Mouse (Mus musculus) midbrain, embryonic 11.5 days (tissue): ENCODE results near the gene Tbl3. TPM values are rescaled to one million over a fixed set of nuclear protein-coding genes. Genes with fewer than 3 reads are reported as not detected.

Source experiments
- ATAC-seq: fragments of 200-750 bp; cut with Nextera tagmentation; 2 replicates; pipeline ENCODE4 v1.8.0; 2017; ENCODE audit warnings: moderate TSS enrichment, moderate library complexity; ENCODE audit not compliant: low FRiP score
- DNase-seq: peaks from one replicate; pipeline ENCODE4 v3.0.0; 2015; ENCODE audit warnings: low spot score; ENCODE audit errors: missing footprints
- H3K27ac ChIP-seq: fragments of 300-500 bp; sonication (generic); 2 replicates; pipeline ENCODE4 v1.5.1; 2014; ENCODE audit warnings: low read depth, low read length
- H3K27me3 ChIP-seq: fragments of 300-500 bp; sonication (generic); 2 replicates; pipeline ENCODE4 v1.6.1; 2014; ENCODE audit warnings: mild to moderate bottlenecking, low read length, moderate library complexity, mixed read lengths; ENCODE audit not compliant: control insufficient read depth, insufficient read depth
- H3K36me3 ChIP-seq: fragments of 300-500 bp; sonication (generic); 2 replicates; pipeline ENCODE4 v1.6.1; 2014; ENCODE audit warnings: mild to moderate bottlenecking, low read length, moderate library complexity, mixed read lengths; ENCODE audit not compliant: control insufficient read depth, insufficient read depth
- H3K4me1 ChIP-seq: fragments of 300-500 bp; sonication (generic); 2 replicates; pipeline ENCODE4 v1.6.1; 2014; ENCODE audit warnings: low read length; ENCODE audit not compliant: control insufficient read depth, insufficient read depth
- H3K4me2 ChIP-seq: fragments of 300-500 bp; sonication (generic); 2 replicates; pipeline ENCODE4 v1.6.1; 2014; ENCODE audit warnings: mild to moderate bottlenecking, moderate library complexity
- H3K4me3 ChIP-seq: fragments of 300-500 bp; sonication (generic); 2 replicates; pipeline ENCODE4 v1.5.1; 2014; ENCODE audit warnings: low read depth, low read length
- H3K9ac ChIP-seq: fragments of 300-500 bp; sonication (generic); 2 replicates; pipeline ENCODE4 v1.6.1; 2014; ENCODE audit warnings: low read length
- H3K9me3 ChIP-seq: fragments of 300-500 bp; sonication (generic); 2 replicates; pipeline ENCODE4 v1.6.1; 2016; ENCODE audit warnings: low read length; ENCODE audit not compliant: control insufficient read depth
- WGBS: fragments of 180-500 bp; shearing (Covaris S2); extraction: QIAGEN DNeasy Blood & Tissue Kit; methylation state at CpG from one replicate; pipeline ENCODE4 v1.1.7; 2014; 5-methylcytosine and 5-hydroxymethylcytosine counted together
- polyA plus RNA-seq: library from polyadenylated mRNA; unstranded; fragments of >200 nt; fragmentation: Nextera tagmentation; extraction: Ambion mirVana; gene quantifications from 2 replicates; pipeline ENCODE4 v1.2.1, GENCODE M21; 2014

Gene Tbl3
- polyA plus RNA-seq, 1 experiment from 2014 or later, result 97.5 TPM

DNA sequence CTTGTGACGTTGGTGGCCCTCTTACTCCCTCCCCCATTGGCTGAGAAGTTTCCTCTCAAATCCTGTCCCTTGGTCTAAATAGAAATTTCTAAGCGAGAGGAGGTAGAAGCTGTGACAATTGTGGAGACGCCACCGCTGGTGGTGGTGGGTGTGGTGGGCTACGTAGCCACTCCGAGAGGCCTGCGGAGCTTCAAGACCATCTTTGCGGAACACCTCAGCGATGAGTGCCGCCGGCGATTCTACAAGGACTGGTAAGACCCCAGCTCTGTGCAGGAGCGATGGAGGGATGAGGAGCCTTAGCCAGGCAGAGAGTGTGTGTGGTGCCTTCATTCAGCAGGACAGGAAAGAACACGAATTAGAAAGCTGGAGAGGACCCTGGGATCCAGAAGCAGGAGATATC lies 23.3 kb upstream of the Tbl3 start:
- Histone ChIP-seq H3K4me2 (no peak overlapping the region), H3K36me3 (no peaks in the 10 kb centered on the region), H3K9ac (no peak overlapping the region), H3K27me3 (no peaks in the 10 kb centered on the region), H3K4me3 (no peak overlapping the region), H3K4me1 (peaks cover under 1% of the 10 kb centered on the region; the same call in 1 of the 2 replicates), H3K27ac (no peak overlapping the region), H3K9me3 (no peaks in the 10 kb centered on the region)
- DNase-seq, result peak; percentile 69
- ATAC-seq, result no peak
- WGBS, result 83% methylated on average over 14 of the region's 14 CpGs

DNA sequence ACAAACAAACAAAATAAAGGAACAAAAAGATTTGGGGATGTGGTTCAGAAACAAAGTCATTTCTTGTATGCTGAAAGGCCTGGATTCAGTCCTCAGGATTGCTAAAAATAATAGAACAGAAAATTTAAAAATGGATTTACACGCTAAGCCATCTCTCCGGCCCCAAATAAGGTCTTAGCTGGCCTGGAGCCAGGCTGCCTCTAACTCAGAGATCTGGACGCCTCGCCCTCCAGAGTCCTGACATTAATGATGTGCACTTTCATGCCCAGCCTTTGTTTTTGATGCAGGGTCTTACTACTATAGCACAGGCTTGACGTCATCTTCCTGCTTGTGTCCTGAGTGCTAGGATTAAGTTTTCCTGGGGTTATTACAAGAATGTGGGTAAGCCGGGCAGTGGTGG lies 21.6 kb upstream of the Tbl3 start:
- Histone ChIP-seq H3K4me2 (no peak overlapping the region), H3K9me3 (no peaks in the 10 kb centered on the region), H3K4me1 (no peaks in the 10 kb centered on the region), H3K27ac (no peak overlapping the region), H3K36me3 (no peaks in the 10 kb centered on the region), H3K4me3 (no peak overlapping the region), H3K9ac (no peak overlapping the region), H3K27me3 (no peaks in the 10 kb centered on the region)
- 89% methylated on average over 6 of the region's 6 CpGs for WGBS
- DNase-seq, result peak; percentile 14
- no peak for ATAC-seq

DNA sequence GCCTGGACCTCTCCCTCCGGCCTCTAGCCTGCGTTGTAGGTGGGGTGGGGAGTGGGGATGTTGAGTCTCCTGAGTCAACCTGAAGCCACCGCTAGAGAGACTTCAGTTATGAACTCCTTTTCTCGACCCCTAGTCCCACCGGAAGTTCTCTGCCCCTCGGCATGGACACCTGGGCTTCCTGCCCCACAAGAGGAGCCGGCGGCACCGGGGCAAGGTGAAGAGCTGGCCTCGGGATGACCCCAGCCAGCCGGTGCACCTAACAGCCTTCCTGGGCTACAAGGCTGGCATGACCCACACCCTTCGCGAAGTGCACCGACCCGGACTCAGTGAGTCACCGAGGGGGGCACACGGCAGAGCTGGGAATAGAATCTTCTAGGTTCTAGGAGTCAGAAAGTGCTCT lies 20.7 kb upstream of the Tbl3 start:
- H3K36me3 ChIP-seq, result no peaks in the 10 kb centered on the region
- no peak overlapping the region for H3K9ac ChIP-seq
- 73% methylated on average over 17 of the region's 17 CpGs for WGBS
- no peak overlapping the region for H3K4me2 ChIP-seq
- H3K4me3 ChIP-seq, result no peak overlapping the region
- H3K27ac ChIP-seq, result no peak overlapping the region
- H3K27me3 ChIP-seq, result no peaks in the 10 kb centered on the region
- no peaks in the 10 kb centered on the region for H3K9me3 ChIP-seq
- peaks cover 5% of the 10 kb centered on the region for H3K4me1 ChIP-seq
- ATAC-seq, result no peak
- DNase-seq, result no peak

DNA sequence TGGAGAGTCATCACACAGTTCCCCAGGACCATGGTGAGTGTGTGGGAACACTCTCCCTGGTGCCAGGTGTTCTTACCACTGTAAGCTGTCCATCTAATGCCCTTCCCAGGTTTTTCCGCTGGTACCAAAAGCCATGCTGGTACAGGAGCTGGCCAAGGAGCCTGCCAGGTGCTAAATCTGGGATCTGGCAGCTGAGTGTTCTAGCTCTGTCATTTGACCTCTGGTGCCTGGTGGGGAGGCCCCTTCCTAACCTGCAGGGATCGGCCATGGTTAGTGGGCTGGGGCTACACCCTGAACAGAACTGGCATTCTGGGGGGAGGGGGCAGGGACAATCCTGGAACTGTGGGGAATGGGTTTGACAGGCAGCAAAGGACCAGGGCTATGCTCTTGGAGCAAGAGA lies 20.2 kb upstream of the Tbl3 start, which contains the start of gene Rpl3l:
Gene Rpl3l (plus strand): TSS at position 203 of the 400 bp plus-strand sequence.
- Histone ChIP-seq H3K27me3 (no peaks in the 10 kb centered on the region), H3K27ac (no peak within 1 kb of the TSS), H3K36me3 (no peaks in the 10 kb centered on the region; the same call in 1 of the 2 replicates), H3K9me3 (no peaks in the 10 kb centered on the region), H3K4me2 (no peak within 1 kb of the TSS), H3K4me3 (no peak within 1 kb of the TSS), H3K4me1 (peaks cover 9% of the 10 kb centered on the region), H3K9ac (no peak within 1 kb of the TSS)
- WGBS, result 66% methylated on average over 2 of the region's 2 CpGs
- DNase-seq (no peak), ATAC-seq (no peak)

DNA sequence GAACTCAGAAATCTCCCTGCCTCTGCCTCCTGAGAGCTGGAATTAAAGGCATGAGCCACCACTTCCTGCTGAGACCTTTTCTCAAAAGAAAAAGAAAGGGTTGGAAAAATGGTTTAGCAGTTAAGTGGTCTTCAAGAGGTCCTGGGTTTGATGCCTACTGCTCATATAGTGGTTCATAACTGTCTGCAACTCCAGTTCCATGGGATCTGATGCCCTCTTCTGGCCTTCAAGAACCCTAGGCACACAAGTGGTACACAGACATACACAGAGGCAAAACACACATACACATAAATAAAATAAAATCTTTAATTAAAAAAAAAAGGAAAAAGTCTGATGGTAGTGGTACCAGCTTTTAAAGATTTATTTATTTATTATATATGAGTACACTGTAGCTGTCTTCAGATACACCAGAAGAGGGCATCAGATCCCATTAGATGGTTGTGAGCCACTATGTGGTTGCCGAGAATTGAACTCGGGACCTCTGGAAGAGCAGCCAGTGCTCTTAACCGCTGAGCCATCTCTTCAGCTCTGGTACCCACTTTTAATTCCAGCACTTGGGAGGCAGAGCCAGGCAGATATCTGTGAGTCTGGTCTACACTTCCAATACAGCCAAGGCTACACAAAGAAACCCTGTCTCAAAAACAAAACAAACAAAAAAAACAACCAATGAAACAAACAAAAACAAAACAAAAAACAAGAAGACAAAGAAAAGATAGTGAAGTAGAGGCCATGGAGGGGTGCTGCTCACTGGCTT lies 18.4 kb upstream of the Tbl3 start:
- DNase-seq (peak; percentile 67), ATAC-seq (no peak)
- H3K4me2 ChIP-seq, result no peak overlapping the region
- peaks cover 15% of the 10 kb centered on the region for H3K4me1 ChIP-seq
- H3K9ac ChIP-seq, result no peak overlapping the region
- no peaks in the 10 kb centered on the region for H3K27me3 ChIP-seq
- no peak overlapping the region for H3K4me3 ChIP-seq
- H3K36me3 ChIP-seq, result peaks cover 11% of the 10 kb centered on the region
- 81% methylated on average over 3 of the region's 3 CpGs for WGBS
- H3K9me3 ChIP-seq, result no peaks in the 10 kb centered on the region
- no peak overlapping the region for H3K27ac ChIP-seq

DNA sequence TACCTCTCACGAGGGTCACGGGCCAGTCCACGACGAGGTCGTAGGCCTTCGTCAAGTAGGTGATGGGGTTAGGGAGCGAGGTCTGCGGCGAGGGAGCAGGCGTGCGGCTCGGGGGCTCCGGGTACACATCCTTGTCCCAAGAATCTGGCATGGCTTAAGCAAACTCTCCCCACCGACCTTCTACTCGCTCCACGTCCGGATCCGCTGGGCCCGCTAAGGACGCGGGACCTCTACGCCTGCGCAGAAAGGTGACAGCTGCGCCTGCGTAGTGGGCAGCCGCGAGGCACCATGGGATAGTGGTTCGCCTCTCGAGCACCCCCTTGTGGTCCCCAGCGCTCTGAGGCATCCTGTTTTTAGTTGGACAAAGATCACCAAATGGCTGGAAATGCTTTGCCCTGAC lies 16.7 kb upstream of the Tbl3 start, which contains the start of gene Ndufb10:
Gene Ndufb10 (minus strand): TSS at position 295 of the 400 bp plus-strand sequence.
- Histone ChIP-seq H3K9ac (peak within 1 kb of the TSS; percentile 74), H3K4me1 (peaks cover 15% of the 10 kb centered on the region), H3K36me3 (peaks cover 11% of the 10 kb centered on the region), H3K4me3 (peak within 1 kb of the TSS; percentile 50), H3K27ac (peak within 1 kb of the TSS; percentile 40), H3K9me3 (no peaks in the 10 kb centered on the region), H3K27me3 (no peaks in the 10 kb centered on the region), H3K4me2 (peak within 1 kb of the TSS; percentile 74)
- ATAC-seq, result peak; percentile 81
- under 1% methylated on average over 30 of the region's 30 CpGs for WGBS
- peak; percentile 100 for DNase-seq

DNA sequence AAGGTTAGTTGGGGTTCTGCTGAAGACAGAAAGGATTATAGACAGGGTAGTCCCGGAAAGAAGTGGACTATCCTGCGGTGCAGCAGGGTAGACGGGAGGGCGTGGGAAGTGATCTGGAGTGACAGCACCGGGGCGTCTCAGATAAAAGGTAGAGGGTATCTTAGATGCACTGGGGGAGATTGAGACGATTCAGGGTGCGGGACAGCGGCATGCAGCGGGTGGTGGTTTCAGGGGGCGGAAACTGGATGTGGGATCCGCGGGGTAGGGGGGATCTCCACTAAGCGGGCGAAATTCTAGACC lies 16.4 kb upstream of the Tbl3 start:
- DNase-seq, result no peak
- ATAC-seq, result no peak

DNA sequence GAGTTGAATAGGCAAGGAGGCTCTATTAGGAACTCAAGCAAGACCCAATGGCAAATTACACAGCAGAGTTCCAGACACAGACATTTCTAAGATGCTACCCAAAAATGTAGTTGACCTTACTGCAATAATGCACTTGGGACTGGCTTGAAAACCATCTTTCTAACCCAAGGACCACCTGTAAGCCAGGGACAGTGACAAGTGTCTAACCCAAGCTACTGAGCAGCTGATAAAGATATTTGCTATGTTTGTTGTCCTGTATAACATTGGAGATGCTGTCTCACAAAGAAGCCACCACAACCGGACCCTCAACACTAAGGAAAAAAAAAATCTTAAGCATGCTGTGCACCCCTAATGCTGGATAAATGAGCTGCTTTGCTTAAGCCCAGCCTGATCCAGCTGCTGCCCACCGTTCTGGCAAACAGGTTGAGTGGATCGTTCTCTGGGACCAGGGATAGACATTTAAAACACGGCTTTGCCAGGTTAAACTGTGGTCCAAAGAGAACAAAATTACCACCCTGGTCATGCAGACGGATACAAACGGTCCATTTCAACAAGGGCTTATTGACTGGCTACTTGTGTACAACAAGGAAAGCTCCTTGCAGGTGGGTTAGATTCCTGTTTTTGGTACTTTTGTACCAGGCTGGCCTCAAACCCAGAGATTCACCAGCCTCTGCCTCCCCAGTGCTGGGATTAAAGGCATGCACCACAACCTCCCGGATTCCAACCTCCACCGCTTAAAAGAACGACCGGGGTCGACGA lies 15.8 kb upstream of the Tbl3 start:
- no peaks in the 10 kb centered on the region for H3K27me3 ChIP-seq
- peak overlapping the region; percentile 74 for H3K9ac ChIP-seq
- peak overlapping the region; percentile 50 for H3K4me3 ChIP-seq
- peaks cover 15% of the 10 kb centered on the region for H3K4me1 ChIP-seq
- DNase-seq (peak; percentile 91), ATAC-seq (no peak)
- 4% methylated on average over 12 of the region's 12 CpGs for WGBS
- no peaks in the 10 kb centered on the region for H3K9me3 ChIP-seq
- no peak overlapping the region for H3K27ac ChIP-seq
- peaks cover 11% of the 10 kb centered on the region for H3K36me3 ChIP-seq
- peak overlapping the region; percentile 74 for H3K4me2 ChIP-seq

More for the DNA sequence above, 16.4 kb upstream of the Tbl3 start:
- 0% methylated on average over 15 of the region's 15 CpGs for WGBS
- peak overlapping the region; percentile 74 for H3K4me2 ChIP-seq
- H3K4me3 ChIP-seq, result peak overlapping the region; percentile 50
- peak overlapping the region; percentile 33 for H3K27ac ChIP-seq
- H3K4me1 ChIP-seq, result peaks cover 15% of the 10 kb centered on the region
- H3K27me3 ChIP-seq, result no peaks in the 10 kb centered on the region
- peaks cover 11% of the 10 kb centered on the region for H3K36me3 ChIP-seq
- H3K9me3 ChIP-seq, result no peaks in the 10 kb centered on the region
- H3K9ac ChIP-seq, result peak overlapping the region; percentile 74
